Comparison of ENCODE assay signal across 17 mouse cellular contexts in the genomic region with DNA sequence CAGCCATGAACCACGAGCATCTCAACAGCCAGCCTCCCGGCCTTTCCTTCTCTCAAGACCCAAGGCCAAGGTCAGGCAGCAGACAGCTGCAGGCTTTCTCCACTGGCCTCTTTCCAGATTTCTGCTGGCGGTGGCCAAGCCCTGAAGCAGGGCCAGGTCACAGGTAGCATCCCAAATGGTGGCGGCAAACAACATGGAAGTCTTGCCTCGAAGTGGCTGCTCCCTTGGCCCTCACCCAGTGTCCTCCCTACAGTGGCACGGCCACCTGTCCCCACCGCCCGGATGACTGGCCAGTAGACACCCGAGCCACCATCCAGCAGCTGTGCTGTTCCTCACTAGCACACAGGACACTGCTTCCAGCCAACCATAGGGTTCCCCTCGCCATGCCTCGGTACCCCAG. TPM values are rescaled to one million over a fixed set of nuclear protein-coding genes. Genes with fewer than 3 reads are reported as not detected.
DNase-seq lines count a peak whose midpoint lies in the region; ATAC-seq and TF ChIP-seq lines count a peak whose summit lies in the region.
"Had no signal": no experiment of that assay in that cellular context is flagged by ENCODE, and none has a peak within 500 bp of the region (broad histone marks: within the 10 kb centered on the region; RNA-seq: fewer than 3 reads in every experiment).

No protein-coding gene starts in this region.

- no peak for TF ChIP-seq EP300 in liver, postnatal 0 days (IDR thresholded peaks at IDR 0.05; ENCODE audit: low read depth)

- H3K4me1 ChIP-seq in liver, adult 2 months (ENCODE audit: control insufficient read depth, insufficient read depth, low read length) = peaks cover 15% of the 10 kb centered on the region
- H3K4me1 ChIP-seq in liver, postnatal 0 days (ENCODE audit: insufficient read depth) = peaks cover 15% of the 10 kb centered on the region
- peaks cover 60% of the 10 kb centered on the region for H3K4me1 ChIP-seq in embryonic facial prominence, embryonic 10.5 days

- WGBS in liver, adult 2 months = 56% methylated on average over 11 of the region's 11 CpGs
- 73% methylated on average over 11 of the region's 11 CpGs for WGBS in liver, postnatal 0 days (ENCODE audit: insufficient replicate concordance)
- WGBS in embryonic facial prominence, embryonic 10.5 days = 83% methylated on average over 11 of the region's 11 CpGs

- ATAC-seq in liver, postnatal 0 days = no peak
- ATAC-seq: forebrain, postnatal 0 days had no signal

- peak; percentile 81 for DNase-seq in cerebellum, adult 9-11 months
- DNase-seq in cerebellum, postnatal 4 days (ENCODE audit: low spot score in 2 of 2) = no peak
- DNase-seq in liver, adult 2 months (ENCODE audit: extremely low read depth, low read depth, low spot score) = peak; percentile 51
- DNase-seq in liver, postnatal 0 days = no peak
- peak; percentile 59 for DNase-seq in brain, adult 2 months (ENCODE audit: low read depth, low spot score)
- DNase-seq in gastrocnemius, postnatal 36 days = peak; percentile 54 to 66
- DNase-seq in lung, postnatal 10 days = no peak
- DNase-seq in embryonic facial prominence, embryonic 10.5 days (ENCODE audit: low spot score) = no peak
- DNase-seq: embryo, embryonic 11 days; forebrain, postnatal 0 days; heart, adult 18-20 months; lung, postnatal 36 days; midbrain, embryonic 14.5 days had no signal

- no peak for TF ChIP-seq CTCF in liver, adult 2 months (IDR thresholded peaks at IDR 0.05; ENCODE audit: low read depth, low read length)
- TF ChIP-seq CTCF in liver, postnatal 0 days (IDR thresholded peaks at IDR 0.05; ENCODE audit: low read depth) = no peak

- no peaks in the 10 kb centered on the region for H3K9me3 ChIP-seq in liver, postnatal 0 days (ENCODE audit: low read length)
- H3K9me3 ChIP-seq in embryonic facial prominence, embryonic 10.5 days = no peaks in the 10 kb centered on the region

- H3K4me3 ChIP-seq in liver, adult 2 months (ENCODE audit: insufficient read depth, low read depth, low read length) = no peak overlapping the region
- no peak overlapping the region for H3K4me3 ChIP-seq in liver, postnatal 0 days (ENCODE audit: low read depth, low read length)
- H3K4me3 ChIP-seq in embryonic facial prominence, embryonic 10.5 days = no peak overlapping the region

- H3K27ac ChIP-seq in liver, adult 2 months (replicated peaks; ENCODE audit: insufficient read depth, low read depth, low read length) = no peak overlapping the region
- no peak overlapping the region for H3K27ac ChIP-seq in liver, postnatal 0 days (ENCODE audit: low read depth)
- no peak overlapping the region for H3K27ac ChIP-seq in embryonic facial prominence, embryonic 10.5 days (replicated peaks)
- H3K27ac ChIP-seq: liver, embryonic 14.5 days had no signal

- no peaks in the 10 kb centered on the region for H3K36me3 ChIP-seq in liver, adult 2 months (ENCODE audit: control insufficient read depth, insufficient read depth, low read length)
- H3K36me3 ChIP-seq in liver, postnatal 0 days (replicated peaks; ENCODE audit: insufficient read depth, low read length) = peaks cover 10% of the 10 kb centered on the region
- peaks cover 27% of the 10 kb centered on the region for H3K36me3 ChIP-seq in embryonic facial prominence, embryonic 10.5 days (replicated peaks)

- intact Hi-C loops in gastrocnemius, postnatal 36 days (cut with DNase I) = no loop called here

- H3K4me2 ChIP-seq in liver, postnatal 0 days (ENCODE audit: low read depth, low read length) = no peak overlapping the region

- H3K9ac ChIP-seq in liver, adult 2 months (ENCODE audit: low read depth, low read length) = no peak overlapping the region
- no peak overlapping the region for H3K9ac ChIP-seq in liver, postnatal 0 days (replicated peaks)
- H3K9ac ChIP-seq: forebrain, postnatal 0 days; liver, embryonic 14.5 days had no signal

- H3K27me3 ChIP-seq in liver, adult 2 months (ENCODE audit: control insufficient read depth, insufficient read depth, low read length) = no peaks in the 10 kb centered on the region
- H3K27me3 ChIP-seq in liver, postnatal 0 days (ENCODE audit: insufficient read depth, low read length) = 0 out of 2 replicates have a peak, but pooled peaks cover under 1% of the 10 kb centered on the region
- H3K27me3 ChIP-seq in embryonic facial prominence, embryonic 10.5 days (replicated peaks; ENCODE audit: low read depth, poor library complexity, severe bottlenecking) = peaks cover 58% of the 10 kb centered on the region

- TF ChIP-seq POLR2A in liver, adult 2 months (IDR thresholded peaks at IDR 0.05; ENCODE audit: extremely low read depth, insufficient read depth, low read length) = no peak

- no peaks in the 10 kb centered on the region for H3K79me2 ChIP-seq in liver, adult 2 months (ENCODE audit: control insufficient read depth, insufficient read depth, low read length)

RNA-seq across cellular contexts. Expression of gene Grin2c, which starts 25.6 kb away (rescaled TPM):
- total RNA-seq in liver, adult 2 months (2014; rRNA removed) = under 0.01 TPM in 1 of 2 replicates, not detected in the other
- 0.05 and 0.07 TPM in 2 replicates for polyA plus RNA-seq in liver, adult 2 months (2012; rRNA removed)
- polyA plus RNA-seq in liver, postnatal 0 days (2015; fragmentation: Nextera tagmentation; extraction: Ambion mirVana) = 0.04 and 0.09 TPM in 2 replicates
- not detected for total RNA-seq in gastrocnemius, postnatal 36 days (2021)
- polyA plus RNA-seq in embryonic facial prominence, embryonic 10.5 days (2016; fragmentation: Nextera tagmentation; extraction: Ambion mirVana) = 0.06 and 0.07 TPM in 2 replicates
- polyA plus RNA-seq: C2C12; heart, postnatal 0 days; kidney, embryonic 14.5 days had no signal

RNA-seq across cellular contexts. Expression of gene Fdxr, which starts 35.4 kb away (rescaled TPM):
- 13.7 and 15.8 TPM in 2 replicates for total RNA-seq in liver, adult 2 months (2014; rRNA removed)
- polyA plus RNA-seq in liver, adult 2 months (2012; rRNA removed) = 28.3 and 28.4 TPM in 2 replicates
- 7.0 and 7.3 TPM in 2 replicates for polyA plus RNA-seq in liver, postnatal 0 days (2015; fragmentation: Nextera tagmentation; extraction: Ambion mirVana)
- total RNA-seq in gastrocnemius, postnatal 36 days (2021) = 1 to 10 TPM; 3.6 to 4.4 TPM
- polyA plus RNA-seq in embryonic facial prominence, embryonic 10.5 days (2016; fragmentation: Nextera tagmentation; extraction: Ambion mirVana) = 17.6 and 18.1 TPM in 2 replicates

RNA-seq across cellular contexts. Expression of gene Nat9, which starts 53.7 kb away (rescaled TPM):
- 42.7 and 43.7 TPM in 2 replicates for total RNA-seq in liver, adult 2 months (2014; rRNA removed)
- 28.7 and 35.2 TPM in 2 replicates for polyA plus RNA-seq in liver, adult 2 months (2012; rRNA removed)
- 16.5 and 16.7 TPM in 2 replicates for polyA plus RNA-seq in liver, postnatal 0 days (2015; fragmentation: Nextera tagmentation; extraction: Ambion mirVana)
- total RNA-seq in gastrocnemius, postnatal 36 days (2021) = 10 to 100 TPM; 10.6 to 12.9 TPM
- polyA plus RNA-seq in embryonic facial prominence, embryonic 10.5 days (2016; fragmentation: Nextera tagmentation; extraction: Ambion mirVana) = 18.2 and 18.4 TPM in 2 replicates

RNA-seq across cellular contexts. Expression of gene Tmem104, which starts 54.1 kb away (rescaled TPM):
- 5.3 and 8.1 TPM in 2 replicates for total RNA-seq in liver, adult 2 months (2014; rRNA removed)
- polyA plus RNA-seq in liver, adult 2 months (2012; rRNA removed) = 8.7 and 9.1 TPM in 2 replicates
- 5.7 and 7.1 TPM in 2 replicates for polyA plus RNA-seq in liver, postnatal 0 days (2015; fragmentation: Nextera tagmentation; extraction: Ambion mirVana)
- total RNA-seq in gastrocnemius, postnatal 36 days (2021) = 1 to 10 TPM; 4.5 to 6.0 TPM
- 10.1 and 10.3 TPM in 2 replicates for polyA plus RNA-seq in embryonic facial prominence, embryonic 10.5 days (2016; fragmentation: Nextera tagmentation; extraction: Ambion mirVana)

RNA-seq across cellular contexts. Expression of gene Fads6, which starts 56.1 kb away (rescaled TPM):
- total RNA-seq in liver, adult 2 months (2014; rRNA removed) = 56.1 and 78.8 TPM in 2 replicates
- 55.3 and 66.0 TPM in 2 replicates for polyA plus RNA-seq in liver, adult 2 months (2012; rRNA removed)
- polyA plus RNA-seq in liver, postnatal 0 days (2015; fragmentation: Nextera tagmentation; extraction: Ambion mirVana) = 4.6 and 4.9 TPM in 2 replicates
- 1 to 10 TPM; 2.4 to 3.5 TPM for total RNA-seq in gastrocnemius, postnatal 36 days (2021)
- 0.27 and 0.62 TPM in 2 replicates for polyA plus RNA-seq in embryonic facial prominence, embryonic 10.5 days (2016; fragmentation: Nextera tagmentation; extraction: Ambion mirVana)

Comparison
In these comparisons a context has a peak if more than half of its experiments do, and no peak if none do; other contexts are left out.
1. DNase-seq: peak in cerebellum, adult 9-11 months (single experiment), liver, adult 2 months (single experiment), brain, adult 2 months (single experiment) and gastrocnemius, postnatal 36 days (2 of 2); none in cerebellum, postnatal 4 days (0 of 2), liver, postnatal 0 days (single experiment), lung, postnatal 10 days (single experiment) and embryonic facial prominence, embryonic 10.5 days (single experiment).